Mouse (Mus musculus) neural tube, postnatal 0 days (tissue): ENCODE data around the gene Snorc. TPM values are rescaled to one million over a fixed set of nuclear protein-coding genes. Genes with fewer than 3 reads are reported as not detected.

ENCODE experiments used
- polyA plus RNA-seq: library from polyadenylated mRNA; unstranded; fragments of >200 nt; fragmentation: Nextera tagmentation; extraction: Ambion mirVana; gene quantifications from 2 replicates; pipeline ENCODE4 v1.2.1, GENCODE M21; 2015

The Snorc gene
- polyA plus RNA-seq: 2.2 and 2.8 TPM in 2 replicates

DNA sequence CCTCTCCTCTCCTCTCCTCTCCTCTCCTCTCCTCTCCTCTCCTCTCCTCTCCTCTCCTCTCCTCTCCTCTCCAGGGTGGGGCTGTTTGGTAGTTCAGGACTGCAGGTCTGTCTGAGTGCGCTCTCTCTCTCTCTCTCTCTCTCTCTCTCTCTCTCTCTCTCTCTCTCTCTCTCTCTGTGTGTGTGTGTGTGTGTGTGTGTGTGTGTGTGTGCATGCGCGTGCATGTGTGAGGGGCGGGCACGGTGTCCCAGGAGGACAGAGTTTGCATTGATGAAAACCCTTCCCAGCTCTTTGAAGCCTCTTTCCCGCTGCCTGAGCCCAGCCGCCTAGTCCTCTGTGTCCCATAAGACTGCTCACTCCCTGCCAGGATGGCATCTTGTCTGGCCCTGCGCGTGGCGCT, at the start of gene Snorc:
Gene Snorc, plus strand, starts transcription at position 301 of the 400 bp plus-strand sequence.

DNA sequence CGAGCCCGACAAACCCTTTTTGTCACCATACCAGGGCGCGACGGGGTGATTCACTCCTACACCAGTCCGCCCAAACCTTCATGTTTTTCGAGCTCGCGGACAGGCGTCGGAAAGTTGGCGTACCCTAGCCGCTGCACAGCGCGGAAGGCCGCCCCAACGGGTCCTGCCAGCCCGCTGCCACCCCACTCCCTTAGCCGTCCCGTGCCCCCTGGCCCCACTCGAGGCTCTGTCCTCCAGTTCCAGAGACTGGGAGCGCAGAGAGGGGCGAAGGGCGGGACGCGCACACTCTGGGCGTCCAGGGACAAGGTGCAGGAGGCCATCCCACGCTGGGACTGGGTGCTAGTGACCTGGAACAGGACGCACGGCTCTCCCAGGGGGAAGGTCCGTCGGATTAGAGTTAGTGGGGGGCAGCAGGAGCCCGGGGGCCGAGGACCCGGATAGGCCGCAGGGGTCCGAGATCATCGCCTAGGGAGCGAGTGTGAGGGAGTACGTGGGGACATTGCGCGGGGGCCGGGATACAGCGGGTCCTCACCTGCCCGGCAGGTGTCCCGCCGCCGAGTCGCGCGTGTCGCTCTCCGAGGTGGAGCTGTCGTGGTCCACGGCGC, 39.6 kb downstream of the Snorc start, which contains the start of gene Neu2:
Gene Neu2, plus strand, starts transcription at position 329 of the 605 bp plus-strand sequence.

Other genes starting within 250 kb of the Snorc start
- gene Efhd1, start 205.9 kb upstream of the Snorc start, polyA plus RNA-seq: 4.9 and 5.0 TPM in 2 replicates
- gene Gigyf2, start 143.3 kb upstream of the Snorc start, polyA plus RNA-seq: 44.7 and 50.5 TPM in 2 replicates
- gene Kcnj13, start 75.5 kb upstream of the Snorc start, polyA plus RNA-seq: 4.1 and 7.9 TPM in 2 replicates
- 1.8 and 2.0 TPM in 2 replicates for gene Neu2, start 39.6 kb downstream of the Snorc start, polyA plus RNA-seq
- 64.2 and 72.5 TPM in 2 replicates for gene Ngef, start 103.6 kb downstream of the Snorc start, polyA plus RNA-seq
- 3.5 and 5.0 TPM in 2 replicates for gene Inpp5d, start 150.0 kb downstream of the Snorc start, polyA plus RNA-seq